Mouse (Mus musculus) bone marrow, adult 2 months (tissue): ENCODE results near the gene Man1c1. TPM values are rescaled to one million over a fixed set of nuclear protein-coding genes. Genes with fewer than 3 reads are reported as not detected.

Source experiments
- H3K27ac ChIP-seq: fragments of 200-500 bp; 2 replicates; pipeline ENCODE4 v1.5.1; 2012; ENCODE audit warnings: low read depth, mild to moderate bottlenecking, control low read depth, inconsistent platforms, low read length; ENCODE audit not compliant: control insufficient read depth, poor library complexity, insufficient read depth
- H3K4me1 ChIP-seq: fragments of 200-500 bp; 2 replicates; pipeline ENCODE4 v1.6.1; 2011; ENCODE audit warnings: low read length; ENCODE audit not compliant: control insufficient read depth, insufficient read depth
- H3K4me3 ChIP-seq: fragments of 200-500 bp; replicated peaks from 2 replicates; pipeline ENCODE3; 2011; ENCODE audit warnings: mild to moderate bottlenecking, low read depth, low read length, control low read depth; ENCODE audit not compliant: control insufficient read depth
- CTCF ChIP-seq: fragments of 200-500 bp; IDR thresholded peaks from 2 replicates; pipeline ENCODE4 v1.5.1; 2011; ENCODE audit warnings: low read length, control low read depth; ENCODE audit not compliant: control insufficient read depth, insufficient read depth
- POLR2A ChIP-seq: fragments of 200-500 bp; IDR thresholded peaks from 2 replicates; pipeline ENCODE4 v1.6.1; 2011; ENCODE audit warnings: low read depth, mild to moderate bottlenecking, control low read depth, low read length, borderline replicate concordance; ENCODE audit not compliant: control insufficient read depth
- WGBS: fragments of 180-500 bp; shearing (Covaris S2); methylation state at CpG from one replicate; pipeline ENCODE4 v1.1.7; 2018; 5-methylcytosine and 5-hydroxymethylcytosine counted together
- polyA plus RNA-seq: library from polyadenylated mRNA; stranded (reverse); fragments of >200 nt; gene quantifications from 2 replicates; pipeline ENCODE4 v1.2.4, GENCODE M21; 2011; ENCODE audit warnings: low replicate concordance; ENCODE audit not compliant: missing spikeins, insufficient read depth, insufficient read length

Man1c1 gene
- polyA plus RNA-seq, 1 experiment = 7.3 TPM

GRCm38 (mm10) chr4:134745900-134746661 lies 42.0 kb upstream of the Man1c1 start:
- H3K4me1 ChIP-seq = peaks cover 10% of the 10 kb centered on the region
- H3K27ac ChIP-seq = peak overlapping the region; percentile 32; the same call in 1 of the 2 replicates
- WGBS = 66% methylated on average over 16 of the region's 16 CpGs
- H3K4me3 ChIP-seq = no peak overlapping the region
- no peak for TF ChIP-seq POLR2A
- TF ChIP-seq CTCF = peak; percentile 58

- H3K27ac ChIP-seq = no peak overlapping the region
- no peak overlapping the region for H3K4me3 ChIP-seq
- TF ChIP-seq CTCF = no peak
- no peak for TF ChIP-seq POLR2A
- no peaks in the 10 kb centered on the region for H3K4me1 ChIP-seq
- 91% methylated on average over 16 of the region's 16 CpGs for WGBS
Measured at GRCm38 (mm10) chr4:134743881-134744633, 40.0 kb upstream of the Man1c1 start.

- TF ChIP-seq CTCF (no peak), POLR2A (no peak)
- peaks cover under 1% of the 10 kb centered on the region; the same call in 1 of the 2 replicates for H3K4me1 ChIP-seq
- 85% methylated on average over 8 of the region's 8 CpGs for WGBS
- no peak overlapping the region for H3K27ac ChIP-seq
- H3K4me3 ChIP-seq = no peak overlapping the region
Measured at GRCm38 (mm10) chr4:134741949-134742348, 37.9 kb upstream of the Man1c1 start.

GRCm38 (mm10) chr4:134740186-134740585 lies 36.1 kb upstream of the Man1c1 start:
- H3K4me3 ChIP-seq = no peak overlapping the region
- WGBS = 94% methylated on average over 4 of the region's 4 CpGs
- H3K27ac ChIP-seq = no peak overlapping the region
- peaks cover 3% of the 10 kb centered on the region; the same call in 1 of the 2 replicates for H3K4me1 ChIP-seq
- no peak for TF ChIP-seq POLR2A
- TF ChIP-seq CTCF = no peak

- no peak for TF ChIP-seq POLR2A
- TF ChIP-seq CTCF = no peak
- H3K4me3 ChIP-seq = no peak overlapping the region
- WGBS = 77% methylated on average over 3 of the region's 3 CpGs
- H3K27ac ChIP-seq = no peak overlapping the region
- peaks cover 4% of the 10 kb centered on the region for H3K4me1 ChIP-seq
Measured at GRCm38 (mm10) chr4:134739530-134739929, 35.4 kb upstream of the Man1c1 start.

GRCm38 (mm10) chr4:134737365-134737910 lies 33.3 kb upstream of the Man1c1 start:
- TF ChIP-seq CTCF = no peak
- no peak for TF ChIP-seq POLR2A
- Histone ChIP-seq H3K27ac (peak overlapping the region; percentile 6; the same call in 1 of the 2 replicates), H3K4me1 (peaks cover 10% of the 10 kb centered on the region), H3K4me3 (no peak overlapping the region)
- 57% methylated on average over 14 of the region's 14 CpGs for WGBS

- no peak overlapping the region for H3K4me3 ChIP-seq
- H3K4me1 ChIP-seq = peaks cover 14% of the 10 kb centered on the region
- no peak overlapping the region for H3K27ac ChIP-seq
- no peak for TF ChIP-seq POLR2A
- TF ChIP-seq CTCF = no peak
- WGBS = 84% methylated on average over 7 of the region's 7 CpGs
Measured at GRCm38 (mm10) chr4:134736147-134736546, 32.1 kb upstream of the Man1c1 start.

GRCm38 (mm10) chr4:134734629-134735081 lies 30.6 kb upstream of the Man1c1 start:
- peak overlapping the region; percentile 85 for H3K27ac ChIP-seq
- peaks cover 17% of the 10 kb centered on the region for H3K4me1 ChIP-seq
- H3K4me3 ChIP-seq = no peak overlapping the region
- TF ChIP-seq CTCF = no peak; the same call in 1 of the 2 replicates
- peak; percentile 45; the same call in 1 of the 2 replicates for TF ChIP-seq POLR2A
- 4% methylated on average over 9 of the region's 9 CpGs for WGBS
